Mouse (Mus musculus) cerebellum, adult 2 months (tissue): ENCODE measurements around the gene Acp6. TPM values are rescaled to one million over a fixed set of nuclear protein-coding genes. Genes with fewer than 3 reads are reported as not detected.
A peak's percentile ranks its signal among the peaks of the same experiment; 100 is the strongest.

Experiments
- DNase-seq, 2 experiments: peaks; one replicate each; pipeline ENCODE4 v3.0.0; 2021
- H3K27ac ChIP-seq: fragments of 200-500 bp; 2 replicates; pipeline ENCODE4 v1.5.1; 2012; ENCODE audit warnings: low read length, control low read depth, inconsistent platforms; ENCODE audit not compliant: insufficient read depth
- H3K27me3 ChIP-seq: fragments of 200-500 bp; 2 replicates; pipeline ENCODE4 v1.6.1; 2012; ENCODE audit warnings: inconsistent platforms, mild to moderate bottlenecking, low read length, moderate library complexity; ENCODE audit not compliant: control insufficient read depth, insufficient read depth
- H3K4me1 ChIP-seq: fragments of 200-500 bp; 2 replicates; pipeline ENCODE4 v1.6.1; 2011; ENCODE audit warnings: low read length; ENCODE audit not compliant: control insufficient read depth, insufficient read depth
- H3K4me3 ChIP-seq: fragments of 200-500 bp; replicated peaks from 2 replicates; pipeline ENCODE3; 2011; ENCODE audit warnings: mild to moderate bottlenecking, low read depth, low read length, control low read depth; ENCODE audit not compliant: insufficient read depth
- CTCF ChIP-seq: fragments of 200-500 bp; IDR thresholded peaks from 2 replicates; pipeline ENCODE4 v1.5.1; 2011; ENCODE audit warnings: low read depth, mild to moderate bottlenecking, control low read depth, low read length, moderate library complexity, borderline replicate concordance; ENCODE audit not compliant: insufficient read depth
- POLR2A ChIP-seq: fragments of 200-500 bp; IDR thresholded peaks from 2 replicates; pipeline ENCODE4 v1.6.1; 2011; ENCODE audit warnings: low read length, control low read depth, borderline replicate concordance; ENCODE audit not compliant: insufficient read depth
- WGBS: fragments of 180-500 bp; shearing (Covaris S2); methylation state at CpG from one replicate; pipeline ENCODE4 v1.1.7; 2018; 5-methylcytosine and 5-hydroxymethylcytosine counted together
- polyA plus RNA-seq: library from polyadenylated mRNA; depleted of rRNA; stranded (reverse); fragments of >200 nt; gene quantifications from 2 replicates; pipeline ENCODE4 v1.2.3, GENCODE M21; 2012; rRNA removed

Gene Acp6
- polyA plus RNA-seq, 1 experiment: 43.8 TPM

DNA sequence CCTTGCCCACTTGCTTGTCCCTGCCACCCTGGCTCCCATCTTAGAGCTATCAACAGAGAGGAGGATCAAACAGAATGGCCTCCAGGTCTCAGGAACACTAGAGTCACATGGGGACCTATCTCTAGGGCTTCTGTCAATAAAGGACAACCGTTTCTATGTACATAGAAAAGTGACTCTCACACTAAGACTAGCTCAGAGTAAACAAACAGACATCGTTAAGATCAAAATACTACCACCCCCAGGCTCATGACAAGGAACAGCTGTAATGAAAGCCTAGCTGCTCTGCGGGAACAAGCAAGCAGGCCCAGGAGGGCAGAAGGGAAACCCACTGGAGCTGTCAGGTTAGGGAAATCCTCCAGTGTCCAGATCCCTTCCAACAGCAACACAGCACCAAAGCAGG lies 56.9 kb downstream of the Acp6 start:
- no peak for DNase-seq
- no peaks in the 10 kb centered on the region for H3K4me1 ChIP-seq
- no peaks in the 10 kb centered on the region for H3K27me3 ChIP-seq
- no peak overlapping the region for H3K27ac ChIP-seq
- TF ChIP-seq CTCF: no peak
- WGBS: 76% methylated on average over 3 of the region's 3 CpGs
- H3K4me3 ChIP-seq: no peak overlapping the region

DNA sequence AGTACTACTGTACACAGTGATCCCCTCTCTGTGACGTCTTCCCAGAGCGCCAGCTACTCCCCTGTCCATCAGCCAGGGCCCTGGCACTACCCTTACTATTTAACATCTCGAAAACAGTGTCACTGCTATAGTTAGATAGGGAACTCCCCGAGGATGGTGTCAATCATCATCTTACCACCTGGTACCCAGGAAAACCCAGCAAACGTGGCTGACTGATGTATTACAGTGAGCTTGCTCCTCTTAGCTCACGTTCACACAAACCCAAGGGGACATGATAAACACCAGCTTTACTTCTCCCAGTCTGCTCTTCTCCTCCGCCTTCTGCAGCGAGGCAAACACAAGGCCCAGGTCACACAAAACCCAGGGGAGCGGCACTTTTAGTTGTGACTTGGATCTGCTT lies 64.7 kb downstream of the Acp6 start:
- no peak for DNase-seq
- H3K27me3 ChIP-seq: no peaks in the 10 kb centered on the region

DNA sequence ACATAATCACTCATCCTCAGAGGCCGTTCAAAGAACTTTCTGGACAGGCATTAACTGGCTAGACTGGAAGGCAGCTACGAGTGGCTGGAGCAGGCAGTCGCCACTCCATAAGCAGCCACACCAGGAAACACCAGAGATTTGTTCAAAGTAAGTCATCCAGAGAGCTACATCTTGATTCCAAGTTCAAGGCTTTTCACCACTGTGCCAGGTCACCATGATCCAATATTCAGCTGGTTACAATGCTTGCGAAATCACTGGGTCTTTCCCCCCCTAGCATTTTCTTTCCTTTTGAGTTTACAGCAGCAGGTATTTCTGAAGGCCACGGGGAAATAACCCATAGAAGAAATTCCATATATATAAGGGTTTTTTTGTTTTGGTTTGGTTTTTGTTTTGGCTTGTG lies 66.7 kb downstream of the Acp6 start:
- Histone ChIP-seq H3K27me3 (no peaks in the 10 kb centered on the region), H3K4me3 (no peak overlapping the region), H3K4me1 (no peaks in the 10 kb centered on the region; the same call in 1 of the 2 replicates), H3K27ac (no peak overlapping the region)
- no peak for TF ChIP-seq CTCF
- no peak for TF ChIP-seq POLR2A
- WGBS: 76% methylated on average over 5 of the region's 5 CpGs
- no peak for DNase-seq

More for the DNA sequence above, 64.7 kb downstream of the Acp6 start:
- Histone ChIP-seq H3K27ac (no peak overlapping the region), H3K4me3 (no peak overlapping the region), H3K4me1 (no peaks in the 10 kb centered on the region; the same call in 1 of the 2 replicates)
- TF ChIP-seq CTCF (no peak), POLR2A (no peak)
- 65% methylated on average over 9 of the region's 9 CpGs for WGBS

DNA sequence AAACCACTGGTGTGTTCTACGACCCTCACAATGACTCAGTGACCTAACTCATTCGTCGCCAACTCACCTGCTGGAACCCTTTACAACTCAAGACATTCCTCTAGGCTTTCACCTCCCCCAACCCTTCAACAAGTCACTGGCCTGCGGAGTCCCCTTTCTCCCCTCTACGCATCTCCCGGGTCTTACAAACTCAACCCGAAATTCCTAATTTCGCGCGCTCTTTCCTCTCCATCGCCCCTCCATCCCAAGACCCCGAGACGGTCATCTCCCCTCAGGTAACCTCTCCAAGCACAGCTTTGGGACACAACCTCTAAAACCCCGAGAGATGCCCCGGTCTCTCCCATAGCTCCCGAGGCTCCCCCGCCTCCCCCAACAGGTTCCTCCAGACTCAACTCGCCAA lies 68.1 kb downstream of the Acp6 start:
- Histone ChIP-seq H3K4me3 (peak overlapping the region; percentile 79), H3K27ac (0 out of 2 replicates have a peak overlapping the region, but pooled peaks have one; percentile 7), H3K27me3 (no peaks in the 10 kb centered on the region), H3K4me1 (no peaks in the 10 kb centered on the region; the same call in 1 of the 2 replicates)
- WGBS: 5% methylated on average over 18 of the region's 18 CpGs
- no peak for DNase-seq
- TF ChIP-seq POLR2A (no peak), CTCF (no peak)

Other genes starting within 250 kb of the Acp6 start
- not detected in 2 replicates for gene Gja8, start 232.8 kb upstream of the Acp6 start, polyA plus RNA-seq
- gene Bcl9, start 139.1 kb downstream of the Acp6 start, polyA plus RNA-seq: 22.7 and 22.9 TPM in 2 replicates